Mouse (Mus musculus): ENCODE measurements at regions not wholly inside any gene's neighbourhood (a gene's known extent, or its start where the extent isn't known, plus 50 kb on each side); places are given as distances from the start of the nearest gene placed in this dataset.
"Not testable (repeated sequence)": the region's sequence is repeated elsewhere in the genome, so short reads cannot be mapped to it uniquely, and the experiment has no call there.

DNA sequence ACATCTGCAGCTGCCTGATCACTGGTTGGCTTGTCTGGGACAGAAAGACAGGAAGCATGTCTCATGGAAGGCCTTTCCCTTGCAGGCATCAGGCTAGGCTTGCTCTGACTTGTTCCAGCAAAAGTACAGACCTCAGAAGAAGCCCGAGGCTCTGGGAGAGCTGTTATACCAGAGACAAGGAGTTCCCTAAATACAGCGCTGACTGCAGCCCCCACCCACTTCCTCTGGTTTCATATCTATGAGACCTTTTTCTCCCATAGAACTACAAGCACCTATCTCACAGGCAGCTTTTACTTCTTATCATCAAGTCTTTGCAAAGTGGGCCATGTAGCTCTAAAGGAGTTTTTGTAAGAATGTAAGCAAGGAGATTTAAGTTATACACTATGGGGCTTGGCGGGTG lies 312.2 kb upstream of the Vmn1r3 start:
- not testable (repeated sequence) for DNase-seq (ENCODE audit: low spot score in 2 of 2)

DNA sequence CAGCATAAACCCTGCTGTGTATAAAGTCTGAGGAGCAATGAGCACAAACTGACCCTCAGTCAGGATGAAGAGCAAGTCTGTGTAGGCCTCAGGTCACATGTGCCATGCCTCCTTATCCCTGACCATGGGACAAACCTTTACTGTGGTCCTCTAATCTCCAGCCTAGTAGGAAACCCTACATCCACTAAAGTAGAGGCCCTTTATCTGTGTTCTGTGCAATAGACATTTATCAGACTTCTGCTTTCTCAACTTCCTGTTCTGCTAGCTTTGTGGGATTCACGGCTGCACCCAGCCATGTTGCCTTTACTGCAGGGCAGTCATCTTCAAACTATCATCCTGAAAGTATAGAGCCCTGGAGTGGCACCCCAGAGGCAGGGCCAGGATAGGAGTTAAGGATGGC lies 310.8 kb upstream of the Vmn1r3 start:
- DNase-seq (ENCODE audit: low spot score in 2 of 2) = not testable (repeated sequence)

DNA sequence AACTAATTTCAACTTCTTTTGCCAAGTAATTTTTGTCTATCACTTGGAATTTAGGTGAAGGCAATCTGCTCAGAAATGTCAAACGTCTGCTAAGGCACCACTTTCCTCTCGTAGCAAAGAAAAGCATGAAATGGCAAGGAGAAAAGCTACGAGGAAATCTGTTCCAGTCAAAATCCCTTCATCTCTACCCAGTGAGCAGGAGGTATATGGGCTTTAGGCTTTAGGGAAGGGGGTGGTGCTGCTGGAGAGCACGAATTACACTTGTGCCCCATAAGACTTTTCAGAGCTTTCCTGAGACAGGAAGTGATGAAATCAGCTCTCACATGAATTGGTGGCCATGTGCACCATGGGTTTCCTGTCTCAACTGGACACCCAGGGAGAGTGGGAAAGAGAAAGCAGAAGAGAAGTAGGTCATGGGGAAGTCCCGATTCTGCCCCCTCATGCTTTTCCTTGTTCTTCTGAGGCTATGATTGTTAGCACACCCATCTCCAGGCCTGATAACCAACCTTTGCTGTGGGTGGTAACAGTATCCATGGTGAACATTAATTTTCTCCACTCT lies 309.0 kb upstream of the Vmn1r3 start:
- not testable (repeated sequence) for DNase-seq (ENCODE audit: low spot score in 2 of 2)

DNA sequence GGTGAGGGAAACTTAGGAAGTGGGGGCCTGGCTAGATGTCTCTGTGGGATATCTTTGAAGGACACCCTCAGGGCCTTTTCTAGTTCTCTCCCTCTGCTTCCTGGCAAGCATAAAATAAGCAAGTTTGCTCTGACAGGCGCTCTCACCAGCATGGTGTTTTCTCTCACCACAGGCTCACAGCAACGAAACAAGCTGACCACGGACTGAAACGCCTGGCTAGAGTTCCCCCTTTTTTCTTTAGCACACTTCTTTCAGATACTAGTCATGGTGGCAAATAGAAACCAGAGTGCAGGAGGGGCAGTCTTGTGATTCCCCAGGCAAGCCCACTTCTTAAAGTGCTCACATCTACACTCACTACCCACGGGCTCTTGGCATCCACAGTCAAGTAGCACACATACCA lies 305.7 kb upstream of the Vmn1r3 start:
- not testable (repeated sequence) for DNase-seq (ENCODE audit: low spot score in 2 of 2)

DNA sequence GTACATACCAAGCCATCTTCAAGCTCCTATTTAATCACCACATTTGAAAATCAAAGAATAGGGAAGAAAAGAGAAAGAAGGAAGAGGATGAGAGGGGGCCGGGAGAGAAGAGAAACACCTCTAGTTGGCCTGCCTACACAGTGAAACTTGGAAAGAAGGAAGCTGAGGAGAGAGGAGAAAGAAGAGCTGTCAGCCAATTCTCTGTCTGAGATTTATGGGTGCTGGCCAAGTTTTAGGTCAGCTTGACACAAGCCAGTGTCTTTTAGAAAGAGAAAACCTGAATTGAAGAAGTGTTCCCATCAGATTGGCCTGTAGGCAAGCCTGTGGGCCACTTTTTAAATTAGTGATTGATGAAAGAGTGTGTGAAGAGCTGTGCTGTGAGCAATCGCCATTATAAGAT lies 296.9 kb upstream of the Vmn1r3 start:
- DNase-seq (ENCODE audit: low spot score in 2 of 2) = peak in 1 of 2 experiments; percentile 5

DNA sequence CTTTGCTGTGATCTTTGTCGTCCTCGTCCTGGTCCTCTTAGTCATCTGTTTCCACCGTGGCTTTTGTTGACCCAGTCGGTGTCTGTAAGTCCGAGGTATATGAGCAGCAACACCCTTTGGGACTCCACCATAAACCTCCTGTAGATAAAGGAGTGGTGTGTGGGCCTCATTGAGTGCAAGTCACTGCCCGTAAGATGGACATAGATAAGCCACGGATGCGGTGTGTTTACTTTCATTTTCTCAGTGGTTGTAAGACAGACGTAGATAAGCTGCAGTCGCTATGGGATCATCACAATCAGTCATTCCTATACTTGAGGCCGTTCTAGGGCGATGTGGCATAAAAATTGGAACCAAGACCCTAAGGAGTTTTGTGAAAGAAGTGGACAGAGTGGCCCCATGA lies 271.6 kb upstream of the Vmn1r3 start:
- no peak for DNase-seq (ENCODE audit: low spot score in 2 of 2)

DNA sequence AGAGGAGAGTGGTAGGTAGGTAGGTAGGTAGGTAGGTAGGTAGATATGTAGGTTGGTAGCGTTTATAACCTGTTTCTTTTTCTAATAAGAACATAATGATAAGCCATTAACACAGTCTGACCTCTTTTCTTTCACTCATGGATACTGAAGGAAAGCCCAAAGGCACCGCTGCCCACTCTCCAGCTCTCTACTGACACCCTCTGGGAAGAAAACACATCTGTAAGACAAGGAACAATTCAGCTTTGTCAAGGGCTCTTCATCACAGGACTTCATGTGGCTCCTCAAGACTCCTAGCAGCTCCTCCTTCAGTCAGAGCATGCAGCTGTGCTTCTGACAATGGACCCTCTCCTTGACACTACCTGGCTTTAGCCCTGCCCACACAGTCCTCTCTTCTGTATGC lies 252.2 kb upstream of the Vmn1r3 start:
- DNase-seq (ENCODE audit: low spot score in 2 of 2) = not testable (repeated sequence)

DNA sequence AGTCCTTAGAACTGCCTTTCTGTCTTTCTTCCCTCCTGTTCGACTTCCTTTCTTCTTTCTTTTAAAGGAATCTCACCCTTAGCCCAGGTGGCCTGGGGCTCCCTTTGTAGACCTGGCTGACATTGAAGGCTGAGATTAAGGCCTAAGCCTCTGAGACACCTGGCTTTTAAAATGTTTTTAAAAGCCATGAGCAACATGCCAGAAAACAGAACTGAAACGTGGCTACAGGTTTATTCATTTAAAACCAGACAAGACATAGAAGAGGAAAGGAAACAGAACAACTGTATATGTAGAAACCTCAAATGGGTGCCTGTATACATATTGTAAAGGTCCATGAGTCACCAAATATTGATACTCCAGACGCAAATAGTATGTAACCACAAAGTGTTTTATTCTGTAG lies 242.8 kb upstream of the Vmn1r3 start:
- no peak for DNase-seq (ENCODE audit: low spot score in 2 of 2)

DNA sequence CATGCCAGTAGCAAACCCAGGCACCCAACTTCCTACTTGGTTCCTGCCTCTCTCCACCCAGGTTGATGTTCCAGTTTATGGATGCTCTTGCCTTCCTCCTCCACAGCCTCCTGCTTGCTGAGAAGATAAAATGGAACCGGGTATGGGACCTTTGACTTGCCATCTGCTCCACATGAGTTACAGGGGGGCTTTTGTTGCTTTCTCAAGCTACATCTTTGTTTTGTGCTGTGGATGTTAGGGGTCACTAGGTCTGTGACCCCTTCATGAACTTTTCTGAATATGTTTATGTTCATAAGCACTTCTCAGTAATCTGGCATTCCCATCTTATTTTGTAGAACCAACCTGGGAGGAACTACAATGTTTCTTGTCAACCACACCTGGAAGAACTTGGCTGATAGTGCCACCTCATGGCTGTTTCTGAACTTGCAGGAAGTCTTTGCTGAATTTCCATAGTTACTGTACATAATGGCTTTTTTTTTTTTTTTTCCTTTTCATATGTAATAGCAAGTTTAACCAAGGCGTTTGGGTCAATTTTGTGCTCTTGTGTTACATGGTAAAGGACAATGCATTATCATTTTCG lies 234.9 kb upstream of the Vmn1r3 start:
- DNase-seq (ENCODE audit: low spot score in 2 of 2) = peak in 1 of 2 experiments; percentile 61

DNA sequence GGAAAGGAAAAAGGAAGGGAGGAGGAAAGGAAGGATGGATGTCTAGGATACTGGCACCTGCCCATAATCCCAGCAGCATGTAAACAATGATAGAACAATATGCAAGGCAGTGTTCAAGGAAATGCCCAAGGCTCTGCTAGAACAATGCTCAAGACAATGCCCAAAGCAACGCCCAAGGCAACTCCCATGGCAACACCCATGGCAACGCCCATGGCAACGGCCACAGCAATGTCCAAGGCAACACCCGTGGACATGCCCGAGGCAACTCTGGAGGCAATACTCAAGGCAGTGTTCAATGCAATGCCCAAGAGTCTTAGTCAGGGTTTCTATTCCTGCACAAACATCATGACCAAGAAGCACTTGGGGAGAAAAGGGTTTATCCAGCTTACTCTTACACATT lies 231.5 kb upstream of the Vmn1r3 start:
- DNase-seq (ENCODE audit: low spot score in 2 of 2) = no peak

DNA sequence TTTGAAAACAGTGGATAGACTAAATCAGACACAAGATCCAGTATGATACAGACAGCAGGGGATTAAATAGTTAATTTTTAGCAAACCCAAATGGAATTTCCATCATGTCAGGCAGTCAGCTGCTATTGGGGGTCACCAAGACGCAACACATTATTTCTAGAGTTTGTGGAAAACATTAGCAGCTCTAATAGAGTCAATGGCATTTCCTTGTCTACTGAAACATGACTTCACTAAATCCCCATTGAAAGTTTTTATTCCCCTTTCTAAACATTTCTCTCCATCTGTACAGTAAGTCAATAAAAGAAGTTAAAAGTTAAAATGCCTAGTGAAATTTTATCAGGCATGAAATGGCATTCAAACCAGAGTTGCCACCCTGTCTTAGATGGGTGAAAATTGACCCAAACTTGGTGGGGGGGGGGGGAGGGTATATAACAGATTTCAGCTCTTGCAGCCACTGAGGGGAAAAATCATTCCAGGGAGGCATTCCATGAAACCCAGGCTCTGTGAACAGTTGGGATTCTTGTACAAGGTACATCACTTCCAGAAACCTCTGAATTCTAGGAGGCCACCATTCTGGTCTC lies 229.4 kb upstream of the Vmn1r3 start:
- DNase-seq (ENCODE audit: low spot score in 2 of 2) = not testable (repeated sequence)

DNA sequence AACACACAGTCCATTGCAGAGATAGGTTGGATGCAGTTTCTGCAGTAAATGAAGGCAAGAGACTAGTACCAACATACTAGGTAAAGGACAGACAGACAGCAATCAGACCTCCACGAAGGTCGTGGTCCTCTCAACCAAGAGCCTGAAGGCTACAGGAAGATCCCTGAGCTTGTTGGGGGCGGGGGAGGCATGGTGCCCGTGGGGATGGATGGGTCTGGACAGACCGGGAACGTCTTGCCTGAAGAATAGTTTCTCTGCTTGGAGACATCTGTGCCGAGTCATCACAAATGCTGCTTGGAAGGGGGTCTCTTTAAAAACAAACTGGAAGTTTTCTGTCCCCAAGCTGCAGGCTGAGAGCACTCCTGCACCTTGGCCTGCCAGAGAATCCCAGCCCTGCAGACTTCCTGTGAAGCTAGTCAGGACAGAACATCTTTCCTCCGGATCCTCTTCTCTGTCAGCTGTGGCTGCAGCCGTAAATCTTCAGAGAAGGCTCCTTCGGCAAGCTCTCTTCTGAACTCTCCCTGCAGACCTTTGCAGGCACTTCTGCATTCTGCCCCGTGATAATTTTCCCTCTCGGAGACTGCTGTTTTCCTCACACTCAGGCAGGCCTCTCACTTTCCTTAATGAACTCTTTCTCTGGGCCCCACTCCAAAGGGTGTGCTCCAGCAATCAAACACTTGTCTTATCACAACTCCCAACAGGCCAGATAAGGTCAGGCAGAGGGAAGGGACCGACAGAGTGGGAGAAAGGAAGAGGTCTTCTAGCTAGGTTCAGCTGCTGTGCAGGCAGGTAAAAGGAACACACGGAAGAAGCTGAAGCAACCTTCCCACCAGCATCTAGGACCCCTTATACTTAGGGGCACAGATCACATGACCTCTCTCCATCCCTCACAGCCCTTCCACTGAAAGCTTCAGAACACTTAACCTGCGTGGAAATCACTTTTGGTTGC lies 228.6 kb upstream of the Vmn1r3 start:
- no peak for DNase-seq (ENCODE audit: low spot score in 2 of 2)

DNA sequence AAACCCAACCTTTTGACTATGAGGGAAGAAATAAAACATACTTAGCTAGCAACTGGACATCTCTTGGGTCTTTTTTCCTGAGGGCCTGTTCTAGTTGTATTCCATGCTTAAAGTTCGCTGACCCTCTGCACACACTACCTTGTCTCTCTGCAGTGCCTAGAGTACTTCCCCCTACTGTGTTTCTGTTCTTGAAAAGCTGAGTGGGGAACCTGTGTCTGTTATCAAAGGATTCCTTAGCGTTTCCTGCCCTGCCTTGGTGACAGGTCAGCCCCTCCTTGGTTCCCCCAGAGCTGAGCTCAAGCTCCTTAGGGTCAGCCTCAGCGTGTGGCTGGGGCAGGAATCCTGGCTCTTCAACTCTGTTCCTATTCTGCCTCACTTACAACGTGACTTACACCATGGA lies 227.2 kb upstream of the Vmn1r3 start:
- not testable (repeated sequence) for DNase-seq (ENCODE audit: low spot score in 2 of 2)

DNA sequence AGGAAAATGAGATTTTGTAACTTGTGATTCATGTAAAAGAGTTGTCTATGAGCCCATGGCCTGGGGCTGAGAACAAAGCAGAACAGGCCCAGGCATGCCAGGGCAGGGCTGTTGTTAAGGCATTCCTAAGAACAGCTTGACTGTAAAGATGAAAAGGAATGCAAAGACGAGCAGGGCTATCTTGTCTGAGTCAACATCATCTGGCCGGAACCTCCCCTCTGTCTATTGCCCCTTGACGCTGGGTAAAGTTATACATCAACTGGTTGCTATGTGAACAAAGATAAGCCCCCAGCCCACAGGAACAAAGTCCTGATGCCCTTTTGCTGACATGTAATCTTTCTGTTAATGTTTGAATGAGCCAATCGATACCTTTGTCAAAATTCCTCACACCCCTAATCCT lies 217.7 kb upstream of the Vmn1r3 start:
- DNase-seq (ENCODE audit: low spot score in 2 of 2) = not testable (repeated sequence)

DNA sequence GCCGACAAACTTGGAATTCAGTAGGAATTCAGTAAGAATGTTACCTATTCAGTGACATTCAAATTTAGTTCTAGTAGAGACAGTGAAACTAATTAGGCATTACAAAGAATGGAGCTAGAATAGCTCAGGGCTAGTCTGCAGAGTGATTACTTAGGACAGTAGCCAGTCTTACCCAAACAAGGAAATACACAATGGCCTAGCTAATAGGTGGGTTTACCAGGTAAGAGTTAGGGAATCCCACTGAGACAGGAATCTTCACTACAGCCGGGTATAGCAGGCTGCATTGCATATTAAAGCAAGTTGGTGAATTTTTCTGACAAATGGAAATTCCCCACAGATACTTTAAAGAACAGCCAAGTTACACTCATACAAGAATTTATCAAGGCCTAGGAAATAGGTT lies 216.6 kb upstream of the Vmn1r3 start:
- DNase-seq (ENCODE audit: low spot score in 2 of 2) = not testable (repeated sequence)

DNA sequence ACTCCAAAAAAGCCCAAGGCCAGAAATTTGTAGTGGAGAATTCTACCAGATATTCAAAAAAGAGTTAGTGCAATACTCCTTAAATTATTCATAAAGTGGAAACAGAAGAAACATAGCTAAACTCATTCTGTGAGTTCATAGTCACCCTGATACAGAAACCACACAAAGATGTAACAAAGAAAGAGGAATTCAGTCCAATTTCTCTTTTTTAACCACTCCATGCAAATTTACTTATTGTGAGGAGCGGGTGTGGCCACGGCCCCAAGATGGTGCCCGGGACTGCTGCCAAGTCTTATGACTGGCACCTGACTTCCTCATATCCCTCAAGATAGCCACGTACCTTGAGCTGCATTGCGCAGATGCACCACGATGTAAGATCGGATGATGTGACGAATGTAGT lies 206.4 kb upstream of the Vmn1r3 start:
- not testable (repeated sequence) for DNase-seq (ENCODE audit: low spot score in 2 of 2)

DNA sequence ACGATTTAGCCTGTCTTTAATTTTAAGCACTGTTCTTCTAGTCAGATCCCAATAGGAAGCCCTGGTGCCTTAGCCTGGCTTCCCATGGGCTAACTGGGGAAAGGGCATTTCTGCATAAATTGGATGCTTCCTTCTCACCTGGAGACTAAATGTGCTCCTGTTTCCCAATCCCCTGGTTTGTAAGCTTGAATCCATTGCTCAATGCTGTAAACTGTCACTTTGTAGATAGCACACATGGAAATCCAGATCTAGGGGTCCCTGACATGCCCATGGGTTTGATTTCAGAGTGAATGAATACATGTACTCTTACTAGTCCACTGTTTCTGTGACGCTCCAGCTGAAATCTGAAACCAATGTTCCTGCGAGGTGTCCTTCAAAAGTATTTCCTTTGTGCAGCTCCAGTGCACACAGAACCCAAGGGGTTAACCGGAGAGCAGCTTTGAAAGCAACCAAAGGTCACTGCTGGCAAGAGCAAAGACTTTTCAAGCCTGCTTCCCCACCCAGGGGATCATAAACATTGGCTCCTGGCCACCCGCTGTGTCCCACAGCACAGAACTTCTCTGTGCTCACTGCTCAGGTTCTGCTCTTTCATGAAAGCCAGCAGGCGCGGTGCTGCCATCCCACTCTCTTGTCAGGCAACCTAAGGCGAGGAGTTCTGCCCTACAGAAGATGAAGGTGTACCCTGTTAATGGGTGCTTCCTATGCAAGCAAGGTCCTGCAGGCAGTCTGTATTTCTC lies 188.0 kb upstream of the Vmn1r3 start:
- DNase-seq (ENCODE audit: low spot score in 2 of 2) = not testable (repeated sequence)

DNA sequence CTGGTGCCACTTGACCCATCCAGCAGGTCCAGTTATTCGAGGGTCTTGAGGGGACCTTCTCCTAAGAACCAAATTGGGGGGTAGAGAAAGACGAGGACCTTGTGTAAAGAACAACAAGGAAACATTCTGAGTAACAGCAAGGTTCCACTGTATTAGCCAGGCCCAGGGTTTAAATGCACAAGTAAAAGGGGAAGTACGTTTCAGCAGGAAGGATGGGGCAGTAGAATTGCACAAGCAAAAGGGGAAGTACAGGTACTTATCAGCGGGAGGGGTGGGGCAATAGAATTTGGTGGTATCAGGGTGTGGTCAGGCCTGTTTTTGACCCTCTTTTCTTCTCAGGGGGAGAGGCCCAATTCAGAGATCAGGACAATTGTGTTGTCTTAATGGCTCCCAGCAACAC lies 182.9 kb upstream of the Vmn1r3 start:
- DNase-seq (ENCODE audit: low spot score in 2 of 2) = not testable (repeated sequence)

DNA sequence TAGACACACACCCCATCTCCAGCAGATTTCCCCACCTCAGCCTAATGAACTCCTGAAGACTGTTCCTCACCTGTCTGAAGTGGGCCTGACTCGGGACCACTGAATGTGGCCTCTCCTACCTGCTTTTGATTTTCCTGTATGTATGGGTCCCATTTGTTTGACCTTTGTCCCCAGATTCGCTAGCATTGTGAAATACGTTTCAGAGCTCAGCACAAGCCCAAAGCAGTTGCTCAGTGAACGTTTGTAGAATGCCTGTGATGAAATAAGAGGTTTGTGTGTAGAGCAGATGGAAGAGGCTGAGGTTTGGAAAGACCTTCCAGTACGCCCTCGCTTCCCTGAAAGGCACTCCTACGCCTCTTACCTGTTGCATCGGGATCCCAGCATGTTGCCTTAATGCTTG lies 158.3 kb upstream of the Vmn1r3 start:
- DNase-seq (ENCODE audit: low spot score in 2 of 2) = not testable (repeated sequence)

DNA sequence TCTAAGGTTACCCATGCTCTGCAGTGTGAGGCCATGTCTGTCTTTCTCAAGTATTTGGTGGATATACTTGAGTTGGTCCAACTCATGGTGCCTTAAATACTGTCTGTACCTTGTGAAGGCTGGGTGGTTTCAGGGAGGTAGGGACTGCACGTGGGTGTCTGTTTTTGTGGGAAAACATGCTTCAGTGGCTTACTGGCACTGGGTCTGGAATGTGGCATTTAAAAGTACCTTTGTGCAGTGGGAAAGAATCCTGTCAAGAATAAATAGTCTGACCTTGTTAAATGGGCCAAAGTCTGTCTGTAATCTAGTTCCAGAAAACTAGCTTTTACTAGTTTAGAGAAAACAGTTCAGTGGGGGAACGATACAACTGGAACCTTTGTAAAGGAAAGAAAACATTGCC lies 157.5 kb upstream of the Vmn1r3 start:
- not testable (repeated sequence) for DNase-seq (ENCODE audit: low spot score in 2 of 2)

DNA sequence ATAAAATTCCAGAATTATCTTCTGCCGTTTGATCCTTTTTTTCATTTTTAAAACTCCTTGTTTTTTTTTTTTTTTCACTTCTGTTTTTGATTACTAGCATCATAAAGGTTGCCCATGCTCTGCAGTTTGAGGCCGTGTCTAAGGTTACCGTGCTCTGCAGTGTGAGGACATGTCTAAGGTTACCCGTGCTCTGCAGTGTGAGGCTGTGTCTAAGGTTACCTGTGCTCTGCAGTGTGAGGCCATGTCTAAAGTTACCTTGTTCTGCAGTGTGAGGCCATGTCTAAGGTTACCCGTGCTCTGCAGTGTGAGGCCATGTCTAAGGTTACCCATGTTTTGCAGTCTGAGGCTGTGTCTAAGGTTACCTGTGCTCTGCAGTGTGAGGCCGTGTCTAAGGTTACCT lies 157.0 kb upstream of the Vmn1r3 start:
- not testable (repeated sequence) for DNase-seq (ENCODE audit: low spot score in 2 of 2)
